Mouse (Mus musculus): ENCODE data around the gene Lgals3. TPM values are rescaled to one million over a fixed set of nuclear protein-coding genes. Genes with fewer than 3 reads are reported as not detected.

Lgals3 gene
- total RNA-seq, 2 experiments from 2014 or later, result 4.8 to 5.8 TPM

DNA sequence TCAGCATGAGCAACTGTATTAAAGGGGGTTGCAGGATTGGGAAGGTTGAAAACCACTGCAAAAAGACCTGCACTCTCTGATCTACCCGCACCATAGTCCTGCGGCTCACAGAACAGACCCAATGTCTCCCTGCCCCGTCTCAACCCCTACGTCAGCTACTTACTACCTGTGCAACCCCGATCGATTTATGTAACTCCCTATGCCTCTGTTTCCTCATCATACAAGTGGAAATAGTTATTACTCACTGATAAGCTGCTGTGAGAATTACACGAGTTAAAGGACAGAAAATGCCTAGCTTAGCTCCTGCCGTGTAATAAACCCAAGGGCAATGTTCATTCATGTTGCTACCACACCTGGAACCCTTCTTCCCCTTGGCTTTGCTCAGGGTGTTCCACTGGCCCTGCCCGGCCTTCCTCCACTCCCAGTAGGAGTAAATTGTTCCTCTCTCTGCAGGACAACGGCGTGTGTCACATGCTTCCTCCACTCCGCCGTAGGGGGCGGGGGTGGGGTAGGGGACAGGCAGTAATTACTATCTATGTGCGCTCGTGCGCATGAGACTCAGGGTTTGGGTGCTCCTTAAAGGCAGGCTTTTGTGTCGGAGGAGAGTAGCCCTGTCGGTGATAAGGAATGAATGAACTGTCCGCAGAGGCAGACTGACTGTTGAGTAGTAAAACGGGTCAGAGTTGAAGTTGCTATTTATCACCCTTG, 2.7 kb upstream of the Lgals3 start:
- peak; percentile 9 to 14 for DNase-seq
- intact Hi-C loops (cut with DNase I), result no loop called here

DNA sequence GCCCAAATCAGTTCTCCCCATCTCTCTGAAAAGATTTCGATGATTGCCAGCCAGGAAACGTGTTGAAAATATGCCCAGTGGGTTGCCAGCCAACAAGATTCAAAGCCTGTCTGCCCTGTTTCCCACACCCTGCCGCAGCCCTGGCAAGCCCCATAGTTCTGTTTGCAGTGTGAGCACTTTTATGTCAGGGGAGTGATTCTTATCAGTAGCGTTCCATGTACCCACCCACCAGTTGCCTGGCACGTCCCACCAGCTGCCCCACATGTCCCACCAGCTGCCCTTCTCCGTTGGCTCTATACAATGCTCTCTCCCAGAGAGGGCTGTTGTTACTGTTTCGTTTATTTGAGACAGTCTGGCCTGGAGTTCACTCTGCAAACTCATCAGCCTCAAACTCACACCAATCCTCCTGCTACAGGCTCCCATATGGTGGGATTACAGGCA, 650 bp upstream of the Lgals3 start:
- DNase-seq, result no peak
- intact Hi-C loops (cut with DNase I), result no loop called here

DNA sequence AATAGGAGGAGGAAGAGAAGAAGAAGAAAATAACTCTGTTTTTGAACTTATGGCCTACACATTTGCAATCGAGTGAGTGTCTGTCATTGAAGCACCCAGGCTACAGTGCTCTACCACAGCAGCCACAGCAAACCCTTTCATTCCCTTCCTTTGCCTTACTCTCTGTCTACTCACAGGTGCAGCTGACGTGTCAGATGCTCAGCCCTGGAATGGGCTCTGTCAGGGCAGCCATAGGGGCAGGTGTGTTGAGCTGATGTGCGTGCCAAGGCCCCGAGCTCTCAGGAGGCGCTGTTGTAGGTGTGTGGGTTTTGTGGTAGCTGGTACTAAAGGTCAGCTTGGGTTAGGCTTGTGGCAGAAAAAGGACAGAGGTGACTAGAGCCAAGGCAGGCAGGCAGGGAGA, 2.2 kb downstream of the Lgals3 start:
- intact Hi-C loops (cut with DNase I), result no loop called here
- DNase-seq, result no peak

DNA sequence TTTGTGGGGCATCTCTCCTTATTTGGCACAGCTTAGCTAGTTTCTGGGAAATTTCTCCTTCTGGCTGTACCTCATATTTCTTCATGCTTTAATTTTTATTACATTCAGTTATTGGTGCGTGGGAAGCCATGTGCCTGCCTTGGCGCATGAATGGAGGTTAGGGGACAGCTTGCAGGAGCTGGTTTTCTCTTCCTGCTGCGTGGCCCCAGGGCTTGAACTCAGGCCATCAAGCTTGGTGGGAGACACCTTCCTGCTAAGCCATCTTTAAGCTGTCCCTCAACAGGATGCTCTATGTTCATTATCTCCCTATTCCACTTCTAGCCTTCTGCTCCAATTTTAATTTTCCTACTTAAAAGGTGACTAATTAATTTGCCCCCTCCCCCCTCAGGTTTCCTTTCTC, 3.2 kb downstream of the Lgals3 start:
- intact Hi-C loops (cut with DNase I), result no loop called here

DNA sequence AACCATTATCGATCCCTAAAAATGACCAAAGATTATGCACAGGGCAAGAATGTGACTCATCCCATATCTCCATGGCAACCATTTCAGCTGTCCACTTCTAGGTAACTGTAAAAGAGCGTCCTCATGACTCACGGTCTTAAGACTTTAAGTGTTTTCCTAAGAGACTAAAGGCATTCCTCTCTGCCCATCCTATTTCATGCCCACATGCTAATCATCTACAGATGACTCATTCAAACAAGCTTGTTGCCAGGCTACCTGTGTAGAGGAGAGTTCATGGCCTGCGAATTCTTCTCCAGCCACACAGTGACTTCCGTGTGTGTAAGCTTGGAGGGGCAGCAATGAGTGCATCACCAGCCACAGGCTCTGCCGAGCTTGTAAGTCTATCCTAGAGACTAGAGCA, 4.1 kb downstream of the Lgals3 start:
- no peak for DNase-seq
- intact Hi-C loops (cut with DNase I), result no loop called here

More for the DNA sequence above, 3.2 kb downstream of the Lgals3 start:
- DNase-seq, result no peak

DNA sequence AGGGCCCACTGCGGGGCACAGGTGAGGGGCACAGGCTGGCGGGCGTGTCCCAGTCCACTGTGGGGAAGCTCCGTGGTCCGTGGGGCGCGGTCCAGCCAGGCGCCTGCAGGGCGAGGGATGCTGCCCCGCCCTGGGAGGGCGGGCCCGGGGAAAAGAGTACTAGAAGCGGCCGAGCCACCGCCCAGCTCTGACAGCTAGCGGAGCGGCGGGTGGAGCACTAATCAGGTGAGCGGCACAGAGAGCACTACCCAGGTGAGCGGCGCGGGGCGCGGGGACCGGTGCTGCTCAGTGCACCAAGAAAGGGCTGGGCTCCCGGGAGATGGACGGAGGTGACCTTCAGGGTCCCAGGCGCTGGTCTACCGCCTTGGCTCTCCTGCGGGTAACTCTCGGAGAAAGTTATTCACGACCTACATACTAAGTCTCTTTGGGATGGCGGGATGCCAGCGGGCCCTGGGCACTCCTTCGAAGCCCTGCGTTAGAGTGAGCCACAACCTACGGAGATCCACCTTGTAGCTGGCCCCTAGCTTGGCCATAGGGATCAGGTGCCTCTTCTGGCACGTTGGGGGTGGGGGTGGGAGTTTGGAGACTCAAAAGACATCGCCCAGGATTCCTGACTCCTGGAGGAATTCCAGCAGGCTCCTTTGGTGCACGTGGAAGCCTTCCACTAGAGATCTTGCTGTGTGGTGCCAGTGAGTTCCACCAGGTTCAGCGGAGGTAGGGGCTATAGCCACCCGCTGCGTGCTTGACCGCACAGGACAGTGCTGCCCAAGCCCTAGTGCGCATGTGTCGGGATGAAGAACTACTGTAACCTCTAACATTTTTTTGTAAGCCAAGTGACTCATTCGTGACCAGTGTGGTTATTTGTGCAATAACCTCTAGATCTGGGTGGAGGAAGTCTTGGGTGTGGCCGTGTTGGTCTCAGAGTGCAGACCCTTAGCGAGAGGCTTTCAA, 6.5 kb downstream of the Lgals3 start:
- intact Hi-C loops (cut with DNase I), result no loop called here

DNA sequence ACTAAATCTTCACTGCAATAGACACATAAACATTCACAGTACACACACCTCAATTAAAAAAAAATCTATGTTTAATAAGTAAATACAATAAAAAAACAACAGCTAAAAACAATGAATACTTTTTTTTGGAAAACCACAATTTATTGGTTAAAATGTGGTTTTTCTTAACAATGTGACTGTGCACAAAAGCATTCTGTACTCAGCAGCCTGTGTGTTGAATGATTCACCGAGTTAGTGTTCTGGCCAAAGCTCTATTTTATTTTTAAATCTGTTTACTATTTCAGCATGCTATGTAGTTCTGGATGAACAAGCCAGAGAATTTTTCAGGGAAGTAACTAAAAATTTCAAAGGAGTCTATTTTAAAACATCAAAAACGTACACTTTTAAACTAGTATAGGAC, 9.0 kb downstream of the Lgals3 start:
- no peak for DNase-seq
- intact Hi-C loops (cut with DNase I), result no loop called here

More for the DNA sequence above, 6.5 kb downstream of the Lgals3 start:
- DNase-seq, result peak; percentile 25 to 28

DNA sequence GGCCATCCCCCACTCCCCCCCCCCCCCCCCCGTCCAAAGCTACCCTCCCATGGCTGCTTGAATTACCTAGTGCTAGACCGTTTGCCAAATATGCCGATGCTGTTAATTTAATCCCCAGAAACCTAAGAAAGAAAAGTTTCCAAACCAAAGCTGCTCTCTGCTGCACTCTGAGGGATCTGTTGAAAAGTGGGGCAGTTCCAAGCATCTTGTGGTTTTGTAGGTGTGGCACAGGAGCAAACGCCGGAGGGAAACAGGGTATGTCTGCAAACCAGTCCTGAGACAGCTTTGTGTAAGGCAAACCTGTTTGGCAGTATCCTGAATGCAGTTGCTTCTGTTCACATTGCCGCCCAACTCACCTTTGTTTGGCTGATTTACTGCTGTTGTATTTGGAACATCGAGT, 10.8 kb downstream of the Lgals3 start:
- intact Hi-C loops (cut with DNase I), result no loop called here
- DNase-seq, result no peak

DNA sequence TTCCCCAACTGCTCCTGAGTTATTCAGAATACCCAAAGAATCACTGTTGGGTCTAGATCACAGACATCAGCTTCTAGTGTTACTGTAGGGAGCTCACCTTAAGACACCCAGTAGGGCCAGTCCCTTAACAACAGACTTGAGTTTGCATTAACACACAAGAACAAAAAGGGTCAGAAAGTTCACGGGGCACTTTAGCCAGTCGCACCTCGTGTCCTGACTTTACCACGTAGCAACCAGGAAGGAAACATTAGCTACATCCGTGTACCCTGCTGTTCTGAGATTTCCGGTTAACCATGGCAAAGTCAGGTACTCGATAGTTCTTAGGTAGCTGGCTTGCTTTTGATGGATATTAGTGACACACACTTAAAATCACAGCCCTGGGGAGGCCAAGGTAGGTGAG, 16.4 kb downstream of the Lgals3 start:
- intact Hi-C loops (cut with DNase I), result no loop called here

DNA sequence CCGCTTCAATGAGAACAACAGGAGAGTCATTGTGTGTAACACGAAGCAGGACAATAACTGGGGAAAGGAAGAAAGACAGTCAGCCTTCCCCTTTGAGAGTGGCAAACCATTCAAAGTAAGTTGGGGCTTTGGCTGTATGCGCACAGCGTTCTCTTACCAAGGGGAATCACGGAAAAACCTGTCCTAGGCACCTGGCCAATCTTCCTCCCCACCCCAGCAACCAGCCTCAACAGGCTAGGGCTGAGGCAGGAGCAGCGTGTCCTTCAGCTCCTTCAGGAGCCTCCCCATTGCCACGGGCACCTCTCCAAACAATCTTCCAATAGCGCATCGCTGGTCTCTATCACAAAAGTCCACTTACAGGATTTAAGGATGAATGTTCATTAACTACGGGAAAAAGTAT, 17.1 kb downstream of the Lgals3 start:
- no peak for DNase-seq
- intact Hi-C loops (cut with DNase I), result no loop called here

More for the DNA sequence above, 16.4 kb downstream of the Lgals3 start:
- no peak for DNase-seq

DNA sequence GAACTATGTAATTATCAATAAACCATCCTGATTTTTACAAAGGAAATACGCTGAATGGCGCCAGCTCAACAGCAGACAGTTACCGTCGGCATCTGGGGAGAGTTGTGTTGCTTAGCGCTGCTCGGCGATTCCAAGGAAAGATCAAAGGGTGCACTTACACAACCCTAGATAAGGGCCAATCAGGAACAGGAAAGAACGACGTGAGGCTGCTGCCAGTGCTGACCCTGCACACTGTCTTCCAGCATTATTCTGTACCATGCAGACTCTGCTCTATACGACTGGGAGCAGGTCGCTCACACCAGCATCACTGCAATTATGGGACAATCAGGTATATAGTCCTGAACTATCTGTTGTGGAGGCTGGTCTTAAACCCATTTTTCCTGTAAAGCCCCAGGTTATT, 18.6 kb downstream of the Lgals3 start:
- intact Hi-C loops (cut with DNase I), result no loop called here
- no peak for DNase-seq

DNA sequence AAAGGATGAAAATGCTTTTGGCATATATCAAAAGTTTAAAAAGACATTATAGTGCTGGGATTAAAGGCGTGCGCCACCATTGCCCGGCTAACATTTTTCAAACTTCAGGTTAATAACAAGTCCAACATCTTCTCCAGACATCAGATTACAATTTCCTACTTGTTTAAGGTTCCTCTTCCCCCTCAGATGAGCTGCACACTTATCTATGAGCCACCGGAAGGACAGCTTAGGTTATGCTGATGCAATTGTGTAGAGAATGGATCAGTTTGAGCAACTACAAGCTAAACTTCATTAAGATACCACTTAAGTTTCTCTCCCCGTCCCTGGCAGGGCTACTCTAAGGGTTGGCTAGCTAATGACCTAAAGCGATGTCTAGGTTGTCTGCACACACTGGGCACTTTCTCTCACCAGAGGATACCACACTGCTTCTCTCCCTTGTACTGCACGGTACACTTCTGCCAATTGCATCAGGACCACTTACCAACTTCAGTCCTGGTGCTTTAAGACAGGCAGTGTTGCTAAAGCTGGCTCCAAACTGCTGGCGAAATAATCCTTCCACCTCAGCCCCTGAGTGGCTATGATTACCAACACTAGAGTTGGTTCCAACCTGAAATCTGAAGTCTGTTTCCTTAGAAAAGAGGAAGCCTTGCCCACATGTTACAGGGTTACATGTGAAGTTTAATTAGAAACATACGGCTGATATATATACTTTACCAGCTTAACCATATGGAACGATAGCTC, 26.0 kb downstream of the Lgals3 start:
- intact Hi-C loops (cut with DNase I), result loop anchor here (10.0 kb wide), 1 partner anchor 309 kb away; no protein-coding TSS in a partner anchor
- no peak for DNase-seq

DNA sequence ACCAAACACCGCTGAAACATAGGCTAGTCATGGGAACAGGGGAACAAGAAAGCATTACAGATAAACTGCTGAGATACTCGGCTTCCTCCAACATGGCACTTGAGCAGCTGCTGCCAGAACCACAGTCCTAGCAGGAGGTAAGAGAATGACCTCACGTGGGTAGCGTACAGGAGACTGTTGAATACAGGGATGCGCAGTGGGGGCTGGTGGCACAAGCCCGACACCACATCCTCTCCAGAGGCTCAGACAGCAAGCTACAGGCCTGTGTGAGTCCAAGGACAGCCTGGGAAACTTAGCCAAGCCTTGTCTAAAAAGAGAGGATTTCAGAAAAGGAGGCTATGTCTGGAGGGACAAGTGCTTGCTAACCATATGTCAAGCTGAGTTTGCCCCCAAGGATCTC, 27.5 kb downstream of the Lgals3 start:
- no peak for DNase-seq
- intact Hi-C loops (cut with DNase I), result loop anchor here (5.0 to 10.0 kb wide), 2 partner anchors 208 to 310 kb away; partner anchors contain the start of gene Gch1

DNA sequence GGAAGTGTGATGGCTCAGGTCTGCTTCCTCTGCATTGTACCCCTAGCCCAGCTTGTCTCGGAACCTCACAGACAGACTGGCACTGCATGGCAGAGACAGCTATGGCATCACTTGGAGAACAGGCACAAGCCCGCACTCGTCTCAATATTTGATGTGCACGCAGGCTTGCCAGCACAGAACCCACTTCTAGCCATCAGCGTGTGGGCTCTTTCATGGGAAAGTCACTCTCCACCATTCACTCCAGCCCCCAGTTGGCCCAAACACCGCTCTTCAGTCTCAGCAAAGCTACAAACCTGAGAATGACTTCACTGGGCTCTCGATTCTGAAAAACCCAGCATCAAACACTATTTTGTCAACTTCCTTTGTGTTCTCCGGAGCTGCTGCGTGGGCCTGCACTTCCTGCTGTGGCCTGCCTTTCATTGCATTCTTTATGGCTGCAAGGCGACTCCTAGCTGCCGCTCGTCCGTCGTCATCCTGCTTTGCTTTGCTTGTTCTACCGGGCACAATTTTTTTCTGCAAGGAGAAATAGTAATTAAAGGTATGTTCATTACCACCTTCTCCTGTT, 28.0 kb downstream of the Lgals3 start:
- no peak for DNase-seq
- intact Hi-C loops (cut with DNase I), result loop anchor here (1.0 to 10.0 kb wide), 3 partner anchors 60 to 311 kb away; partner anchors contain the start of gene Gch1

DNA sequence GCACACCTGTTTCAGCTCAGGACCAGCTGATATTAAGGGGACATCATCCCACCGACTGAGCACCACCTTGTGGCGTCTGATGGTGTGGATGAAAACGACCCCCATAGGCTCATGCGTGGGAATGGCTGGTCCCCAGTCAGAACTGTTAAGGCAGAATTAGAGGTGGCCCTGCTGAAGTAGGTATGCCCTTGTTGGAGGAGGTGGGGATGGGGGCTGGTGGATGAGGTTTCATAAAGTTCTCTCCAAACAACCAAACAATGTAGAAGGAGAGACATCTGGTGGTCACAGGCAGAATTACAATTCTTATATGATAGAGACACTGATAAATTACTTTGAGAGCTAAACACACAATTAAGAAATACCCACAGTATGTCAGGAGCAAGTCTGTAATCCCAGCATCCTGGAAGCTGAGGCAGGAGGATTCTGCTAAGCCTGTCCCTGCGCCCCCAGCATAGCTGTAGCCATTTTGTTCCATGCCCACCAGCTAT, 28.7 kb downstream of the Lgals3 start:
- DNase-seq, result peak in 1 of 2 experiments; percentile 24

DNA sequence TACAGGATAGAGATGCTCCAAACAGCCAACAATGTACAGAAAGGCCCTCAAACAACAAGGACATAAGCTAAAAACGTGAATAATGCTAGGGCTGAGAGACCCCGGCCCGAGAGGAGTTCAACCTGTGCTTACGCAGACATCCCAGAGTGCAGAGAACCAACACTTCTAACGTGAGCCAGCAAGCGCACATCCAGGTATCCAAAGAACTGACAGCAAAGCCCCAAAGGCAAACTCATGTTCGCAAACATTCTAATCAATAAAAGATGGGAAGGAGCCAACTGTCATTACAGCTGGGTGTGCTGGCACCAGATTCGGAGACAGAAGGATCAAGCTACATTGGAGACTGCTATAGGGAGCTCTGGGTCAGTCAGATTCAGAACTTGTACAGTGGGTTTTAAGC, 35.2 kb downstream of the Lgals3 start:
- DNase-seq, result no peak
- intact Hi-C loops (cut with DNase I), result no loop called here

More for the DNA sequence above, 28.7 kb downstream of the Lgals3 start:
- intact Hi-C loops (cut with DNase I), result loop anchor here (1.0 to 10.0 kb wide), 3 partner anchors 61 to 311 kb away; partner anchors contain the start of gene Gch1

DNA sequence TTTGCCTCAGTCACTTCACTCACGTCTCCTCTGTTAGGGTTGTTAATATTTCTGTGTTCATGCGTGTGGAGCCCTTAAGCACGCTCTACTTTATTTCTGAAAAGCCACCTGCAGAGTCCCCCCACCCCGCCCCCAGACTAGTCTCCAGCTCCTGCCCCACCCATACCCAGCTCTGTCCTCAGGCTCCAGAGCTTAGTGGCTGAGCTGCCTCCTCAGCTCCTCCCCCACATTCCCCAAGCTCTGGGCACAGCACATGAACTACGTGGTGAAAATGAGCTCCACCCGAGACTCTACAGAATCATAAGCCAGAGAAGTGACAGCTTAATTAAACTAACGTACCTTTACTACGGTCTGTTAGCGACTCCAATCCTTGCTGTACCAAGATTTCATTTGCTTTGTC, 38.4 kb downstream of the Lgals3 start:
- intact Hi-C loops (cut with DNase I), result no loop called here
- DNase-seq, result no peak

DNA sequence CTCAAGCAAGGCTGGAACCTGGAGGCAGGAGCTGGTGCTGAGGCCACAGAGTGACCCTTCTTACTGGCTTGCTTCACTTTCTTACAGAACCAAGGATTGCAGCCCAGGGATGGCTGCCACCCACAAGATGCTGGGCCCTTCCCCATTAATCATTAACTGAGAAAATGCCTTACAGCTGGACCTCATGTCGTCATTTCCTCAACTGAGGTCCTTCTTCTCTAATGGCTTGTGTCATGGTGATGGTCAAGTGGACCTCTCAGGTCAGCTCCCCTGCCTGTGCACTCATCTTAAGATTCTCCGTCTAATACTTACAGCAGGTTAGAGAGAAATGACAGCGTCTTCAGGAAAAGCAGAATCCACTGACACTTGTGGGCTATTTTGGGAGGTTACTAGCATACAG, 49.8 kb downstream of the Lgals3 start:
- intact Hi-C loops (cut with DNase I), result loop anchor here (5.0 kb wide), 2 partner anchors 55 to 110 kb away; no protein-coding TSS in a partner anchor

DNA sequence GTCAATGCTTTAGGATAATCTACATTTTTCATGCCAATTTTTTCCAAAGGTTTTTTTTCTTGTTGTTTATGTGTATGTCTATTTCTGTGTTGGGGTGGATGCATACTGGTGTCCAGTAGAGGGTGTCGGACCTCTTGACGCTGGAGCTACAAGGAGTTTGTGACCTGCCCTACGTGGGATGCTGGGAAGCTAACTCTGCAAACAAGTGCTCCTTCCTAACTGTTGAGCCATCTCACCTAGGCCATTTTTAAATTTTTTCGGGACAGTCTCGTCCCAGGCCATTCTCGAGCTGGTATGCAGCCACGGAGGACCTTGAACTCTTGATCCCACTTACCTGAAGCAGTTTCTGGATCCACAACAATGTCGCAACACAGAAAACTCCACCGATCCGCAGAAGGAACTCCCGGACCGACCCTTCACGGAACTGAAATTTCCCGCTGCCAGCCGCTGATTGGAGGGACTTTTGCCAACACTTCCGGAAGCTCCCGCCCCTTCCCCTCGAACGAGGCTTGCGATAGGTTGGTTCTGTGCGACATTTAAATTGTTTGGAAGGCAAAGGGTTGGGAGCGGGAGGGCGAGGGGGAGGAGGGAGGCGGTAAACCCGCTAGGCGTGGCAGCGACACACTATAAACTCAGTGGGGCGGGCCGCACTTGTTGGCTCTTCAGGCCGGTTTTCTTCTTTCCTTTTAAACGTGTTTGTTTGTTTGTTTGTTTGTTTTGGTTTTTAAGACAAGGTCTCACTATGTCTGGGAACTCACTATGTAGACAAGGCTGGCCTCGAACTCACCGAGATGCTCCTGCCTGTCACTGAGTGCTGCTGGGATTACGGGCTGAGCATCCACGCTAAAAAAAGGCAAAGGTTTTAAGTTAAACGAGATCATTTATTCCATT, 50.5 kb downstream of the Lgals3 start, which contains the start of gene Dlgap5:
Gene Dlgap5, minus strand, starts transcription at position 633 of the 891 bp plus-strand sequence.
- intact Hi-C loops (cut with DNase I), result loop anchor here (5.0 kb wide), 2 partner anchors 54 to 109 kb away; no protein-coding TSS in a partner anchor
- peak; percentile 89 to 92 for DNase-seq

More for the DNA sequence above, 49.8 kb downstream of the Lgals3 start:
- DNase-seq, result no peak
